Mouse (Mus musculus): Measurements from ENCODE around the gene Lemd1.
"Not testable (repeated sequence)": the region's sequence is repeated elsewhere in the genome, so short reads cannot be mapped to it uniquely, and the experiment has no call there.

The Lemd1 gene

DNA sequence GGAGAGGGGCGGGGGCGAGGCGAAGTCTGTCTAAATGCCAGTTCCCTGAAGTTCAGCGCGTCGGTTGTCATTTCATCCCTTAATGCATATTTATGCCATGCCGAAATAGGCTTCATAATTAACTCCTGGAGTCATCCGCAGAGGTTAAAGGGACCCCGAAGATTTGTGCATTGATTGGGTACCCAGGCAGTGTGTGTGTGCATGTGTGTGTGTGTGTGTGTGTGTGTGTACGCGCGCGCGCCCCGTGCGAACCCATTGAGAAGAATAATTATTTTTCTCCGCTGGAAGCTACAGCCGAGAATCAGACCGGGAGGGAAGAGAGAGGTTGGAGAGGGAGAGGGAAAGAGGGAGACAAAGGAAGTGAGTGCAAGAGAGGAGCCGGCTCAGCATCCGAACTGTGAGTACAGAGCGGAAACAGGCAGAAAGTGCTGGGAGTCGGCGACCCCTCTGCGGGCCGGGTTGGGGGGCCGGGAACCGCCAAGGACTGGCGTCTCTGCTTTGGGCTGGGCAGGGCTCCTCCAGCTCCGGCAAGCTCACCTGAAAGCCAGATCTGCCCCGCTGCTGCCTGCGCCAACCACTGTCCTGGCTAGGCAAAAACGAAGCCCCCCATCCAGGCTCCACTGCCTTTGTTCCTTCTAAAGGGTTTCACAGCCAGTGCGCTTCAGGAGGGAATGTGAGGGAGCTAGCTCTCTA is at the start of gene Lemd1, which contains the start of gene AC124108.1:
TSS of gene Lemd1 (plus strand) at position 339 of the 693 bp plus-strand sequence.
TSS of gene AC124108.1 (plus strand) at position 365 of the 693 bp plus-strand sequence.
- DNase-seq = no peak

DNA sequence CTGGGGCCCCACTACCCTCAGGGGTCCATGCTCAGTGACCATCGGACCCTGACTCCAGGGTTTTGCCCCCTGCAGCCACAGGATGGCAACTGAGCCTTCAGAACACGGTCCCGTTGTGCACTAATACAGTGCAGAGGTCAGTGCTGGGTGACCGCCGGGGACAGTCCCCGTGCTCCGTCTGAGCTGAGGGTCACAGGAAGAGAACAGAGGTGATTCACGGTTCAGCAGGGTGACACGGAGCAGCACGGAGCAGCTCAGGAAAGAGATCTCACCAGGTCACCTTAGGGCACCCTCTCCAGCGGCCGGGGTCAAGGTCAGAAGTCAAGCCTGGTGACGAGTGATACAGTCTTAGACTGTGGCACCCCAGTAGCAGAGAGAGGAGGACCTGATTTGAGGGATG is 49.5 kb upstream of the Lemd1 start:
- DNase-seq = no peak

DNA sequence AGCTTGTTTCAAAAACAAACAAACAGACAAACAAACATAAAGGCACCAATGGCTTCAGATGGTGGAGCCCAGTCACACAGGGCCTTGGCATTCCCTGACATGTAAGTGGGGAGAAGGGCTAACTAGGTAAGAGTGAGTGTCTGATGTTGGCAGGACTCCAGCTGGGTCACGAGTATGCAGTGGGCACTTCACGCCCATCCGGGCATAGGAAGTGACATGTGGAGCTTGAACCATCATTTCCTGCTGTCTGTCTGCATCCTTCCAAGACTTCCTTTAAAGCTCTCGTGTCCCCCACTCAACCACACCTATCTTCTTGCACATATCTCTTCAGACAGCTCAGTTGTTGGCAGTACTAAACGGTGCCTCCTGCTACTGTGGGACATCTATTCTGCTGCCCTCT is 48.2 kb upstream of the Lemd1 start:
- DNase-seq = no peak

DNA sequence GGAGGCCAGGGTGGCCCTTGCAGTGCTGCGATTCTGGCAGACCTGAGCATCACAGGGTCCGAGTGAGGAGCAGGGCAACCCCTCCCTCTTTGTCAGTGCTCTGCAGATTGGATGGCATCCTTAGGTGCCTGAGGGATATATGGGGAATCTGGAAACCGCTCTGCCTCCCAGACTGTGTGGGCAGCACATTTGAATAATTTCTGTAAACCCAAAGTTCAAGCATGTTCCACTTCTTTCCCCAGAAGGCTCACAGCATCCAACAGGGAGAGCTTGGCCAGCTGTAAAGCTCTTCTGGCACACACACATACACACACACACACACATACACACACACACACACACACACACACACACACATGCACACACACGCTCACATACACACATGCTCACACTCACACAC is 47.5 kb upstream of the Lemd1 start:
- DNase-seq = no peak

DNA sequence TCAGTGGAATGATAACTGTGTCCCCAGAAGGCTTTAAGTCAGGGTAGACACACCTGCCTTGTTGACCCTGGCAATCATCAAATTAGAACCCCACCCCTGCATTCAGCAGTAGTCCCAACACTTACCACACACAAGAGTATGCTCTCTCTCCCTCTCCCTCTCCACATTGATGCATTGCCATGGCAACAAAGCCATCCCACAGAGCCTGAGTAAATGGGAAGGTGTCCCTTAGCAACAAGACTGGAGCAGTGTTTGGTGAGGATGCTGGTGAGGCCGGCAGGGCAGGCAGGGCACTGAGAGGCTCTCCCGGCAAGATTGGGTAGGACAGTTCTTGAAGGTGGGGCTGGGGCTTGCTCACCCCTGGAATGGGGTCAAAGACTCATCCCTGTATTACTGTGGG is 47.0 kb upstream of the Lemd1 start:
- no peak for DNase-seq

DNA sequence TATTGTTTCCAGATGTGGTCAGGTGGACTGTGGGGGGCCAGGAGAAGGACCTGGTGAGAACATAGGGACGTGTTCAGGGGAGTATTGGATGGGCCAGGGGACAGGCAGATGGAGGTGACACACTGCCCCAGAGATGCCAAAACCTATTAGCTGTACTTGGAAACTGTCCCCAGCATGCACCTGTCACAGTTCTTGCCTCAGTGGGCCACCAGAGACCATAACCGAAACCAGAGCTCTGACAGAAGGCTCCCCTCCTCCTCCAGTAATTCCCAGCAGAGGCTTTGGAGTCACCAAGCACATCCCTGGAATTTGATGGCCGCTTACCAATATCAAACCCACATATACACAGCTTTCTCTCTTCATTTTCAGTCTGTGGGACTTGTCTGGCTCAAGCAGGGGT is 46.4 kb upstream of the Lemd1 start:
- DNase-seq = no peak

DNA sequence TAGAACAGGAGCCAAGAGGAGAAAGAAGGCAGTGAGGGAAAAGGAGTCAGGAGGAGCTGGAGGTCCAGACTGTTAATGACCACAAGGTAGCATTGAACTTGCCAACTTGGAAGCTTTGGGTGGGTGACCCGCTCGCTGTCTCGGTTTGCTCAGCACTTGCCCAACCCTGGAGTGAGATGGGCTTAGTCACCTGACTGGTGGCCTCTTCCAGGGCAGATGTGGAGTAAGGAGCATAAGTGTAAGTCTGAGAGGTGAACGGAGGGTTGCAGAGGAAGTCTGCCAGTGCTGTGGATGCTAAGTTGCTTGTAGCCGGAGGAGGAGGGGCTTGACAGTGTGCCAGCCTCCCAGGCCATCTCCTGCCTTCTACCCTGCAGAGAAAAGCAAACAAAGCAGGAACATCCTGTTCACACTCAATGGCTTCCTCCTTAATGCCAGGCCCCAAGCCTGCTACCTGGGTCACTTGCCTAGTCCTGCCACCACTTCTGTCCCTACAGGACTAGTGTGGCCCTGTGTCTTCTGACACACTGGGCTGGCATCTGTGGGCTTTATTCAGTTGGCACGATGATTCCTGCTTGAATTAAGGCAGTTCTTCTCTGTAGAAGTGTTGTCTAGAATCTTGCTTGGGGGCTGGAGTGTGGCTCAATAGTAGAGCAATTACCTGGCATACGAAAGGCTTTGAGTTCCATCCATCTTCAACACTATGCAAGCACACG is 45.1 kb upstream of the Lemd1 start:
- no peak for DNase-seq

DNA sequence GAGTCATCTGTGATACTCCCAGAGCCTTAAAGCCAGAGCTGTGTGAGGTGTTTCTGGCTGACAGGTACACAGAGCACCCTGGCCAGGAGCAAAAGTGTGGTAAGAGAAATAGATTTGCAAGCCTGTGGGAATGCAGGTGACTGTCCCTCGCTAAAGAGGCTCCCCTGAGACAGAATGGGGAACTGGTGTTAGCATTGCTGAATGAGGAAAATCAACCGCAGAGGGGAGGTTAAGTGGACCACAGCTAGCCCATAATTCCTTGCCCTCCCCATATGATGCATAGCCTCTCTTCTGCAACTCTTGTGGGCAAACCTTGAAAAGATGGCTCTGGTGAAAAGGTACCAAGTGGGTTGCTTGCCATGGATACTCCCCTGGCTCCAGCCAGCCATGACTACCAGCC is 41.8 kb upstream of the Lemd1 start:
- DNase-seq = no peak

DNA sequence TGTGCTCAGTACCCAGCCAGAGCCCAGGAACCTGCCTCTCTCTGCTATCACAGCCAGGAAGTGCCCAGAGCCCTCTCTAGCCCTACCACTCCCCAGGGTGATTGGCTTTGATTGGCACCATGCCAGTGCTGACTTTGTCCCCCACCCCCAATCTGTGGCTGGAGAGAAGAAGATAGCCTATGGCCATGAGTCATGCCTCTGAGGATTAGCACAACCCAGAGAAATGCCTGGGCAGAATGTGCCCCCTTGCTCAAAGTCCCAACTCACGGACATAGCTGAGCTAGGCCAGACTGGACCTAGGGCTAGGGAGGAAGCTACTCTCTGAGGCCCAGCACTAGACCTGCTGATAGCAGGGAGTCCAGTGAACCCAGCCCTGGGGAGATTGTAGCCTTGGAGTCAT is 41.1 kb upstream of the Lemd1 start:
- no peak for DNase-seq

DNA sequence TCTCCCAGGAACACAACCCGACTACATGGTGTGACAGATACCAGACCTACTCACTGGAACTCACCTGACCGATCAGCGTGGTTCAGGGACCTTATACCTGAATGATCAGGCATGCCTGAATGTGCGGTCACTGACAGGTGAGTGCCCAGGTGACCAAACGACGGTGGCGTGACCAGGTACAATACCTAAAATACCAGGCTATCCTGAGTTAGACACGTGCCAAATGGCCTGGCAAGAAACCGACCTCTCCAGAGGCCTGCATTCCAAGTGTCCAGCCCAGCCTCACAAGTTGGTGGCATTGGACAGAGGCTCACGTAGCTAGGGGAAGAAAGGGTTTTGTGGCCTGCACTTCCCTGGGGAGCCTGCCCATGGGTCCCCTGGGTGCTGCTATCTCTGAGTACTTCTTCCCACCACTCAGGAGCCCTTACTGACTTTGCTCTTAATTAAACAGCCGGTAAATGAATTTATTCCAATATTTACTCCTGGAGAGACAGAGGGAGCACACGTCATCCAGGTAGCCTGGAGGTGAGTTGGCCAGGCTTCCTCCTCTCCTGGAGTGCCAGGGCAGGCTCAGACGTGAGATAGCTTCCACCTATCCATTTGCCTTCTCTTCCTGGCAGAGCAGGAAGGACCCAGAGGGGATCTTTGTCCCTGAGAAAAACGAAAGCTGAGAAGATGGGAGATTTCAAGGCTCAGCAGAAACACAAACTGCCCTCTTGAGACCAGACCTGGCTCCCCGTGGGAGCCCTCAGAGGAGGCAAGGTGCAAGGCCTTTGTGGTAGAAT is 40.2 kb upstream of the Lemd1 start:
- no peak for DNase-seq

DNA sequence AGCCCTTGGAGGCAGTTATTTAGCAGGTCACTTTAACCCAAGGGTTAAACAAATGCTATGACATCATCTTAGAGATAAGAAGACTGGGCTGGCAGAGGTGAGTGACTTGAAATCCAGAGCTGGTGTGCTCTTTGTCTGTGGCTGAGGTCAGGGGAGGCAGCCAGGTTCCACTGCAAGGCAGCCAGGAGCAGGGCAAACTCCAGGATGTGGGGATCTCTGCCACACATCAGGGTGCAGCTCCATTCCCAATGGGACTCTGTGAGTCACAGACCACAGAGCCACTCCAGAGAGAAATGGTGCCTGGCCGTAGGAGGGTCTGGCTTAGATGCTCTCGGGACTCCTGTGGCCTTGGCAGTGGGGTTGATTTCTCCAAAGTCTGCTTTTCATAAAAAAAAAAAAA is 39.3 kb upstream of the Lemd1 start:
- DNase-seq = no peak

DNA sequence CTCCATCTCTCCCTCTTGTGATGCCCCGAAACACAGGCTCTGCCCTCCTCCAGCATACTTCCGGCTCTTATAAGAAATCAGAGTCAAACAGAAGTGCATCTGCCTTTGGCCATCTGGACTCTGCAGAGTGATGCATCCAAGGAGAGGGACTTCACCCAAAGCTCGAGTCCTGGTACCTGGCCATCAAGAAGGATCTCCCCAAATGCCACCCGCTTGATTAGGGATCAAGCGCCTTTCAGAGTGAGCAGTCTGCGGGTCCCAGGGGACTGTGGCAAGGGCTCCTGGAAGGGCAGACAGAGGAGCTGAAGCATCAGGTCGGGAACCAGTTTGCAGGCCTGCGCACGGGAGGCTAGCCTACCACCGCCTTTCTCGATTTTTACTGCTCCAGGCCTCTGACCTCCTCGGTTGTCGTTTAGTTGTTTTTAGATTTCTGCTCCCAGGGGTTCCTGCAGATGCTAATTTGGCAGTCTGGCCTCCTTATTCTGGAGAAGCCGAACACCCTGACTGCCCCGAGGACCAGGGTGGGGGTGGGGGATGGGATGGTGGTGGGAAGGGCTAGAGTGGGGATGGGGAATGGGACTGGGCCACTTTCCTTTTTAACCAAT is 38.0 kb upstream of the Lemd1 start:
- no peak for DNase-seq

DNA sequence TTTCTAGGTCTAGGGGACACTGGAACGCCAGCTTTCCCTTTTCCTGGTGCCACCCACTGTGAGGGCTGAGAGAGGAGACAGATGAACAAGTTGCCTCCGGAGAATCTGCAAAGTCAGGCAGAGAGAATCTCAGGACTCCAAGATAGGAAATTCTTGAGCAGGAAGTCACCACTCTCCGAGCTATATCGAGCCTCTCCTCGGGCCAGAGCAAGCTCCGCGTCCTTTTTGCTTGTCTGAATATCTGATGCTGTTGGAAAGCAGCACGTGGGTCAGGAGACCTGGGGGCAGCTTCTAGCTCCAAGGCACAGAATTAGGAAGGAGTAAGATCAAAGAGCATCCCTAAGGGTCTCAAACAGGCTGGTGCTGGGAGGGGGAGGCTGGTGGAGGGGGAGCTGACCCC is 37.5 kb upstream of the Lemd1 start:
- no peak for DNase-seq

DNA sequence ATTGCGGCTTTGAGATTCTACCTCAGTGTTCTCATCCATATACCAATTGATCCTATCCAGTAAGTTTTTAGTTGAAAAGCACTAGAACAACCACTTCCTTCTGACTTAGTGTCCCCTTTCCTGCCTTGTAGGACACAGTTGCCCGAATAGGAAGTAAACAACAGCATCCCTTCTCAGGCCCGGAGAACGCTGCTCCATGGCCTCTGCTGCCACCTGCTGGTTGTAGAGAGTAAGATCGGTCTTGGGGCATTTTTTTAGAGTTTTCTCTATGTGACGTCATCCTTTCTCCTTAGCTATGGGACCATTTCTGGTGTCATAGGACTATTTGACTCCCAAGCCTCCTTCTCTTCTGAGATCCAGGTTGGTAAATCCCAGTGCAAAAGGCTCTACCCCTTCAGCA is 35.5 kb upstream of the Lemd1 start:
- DNase-seq = peak; percentile 84

DNA sequence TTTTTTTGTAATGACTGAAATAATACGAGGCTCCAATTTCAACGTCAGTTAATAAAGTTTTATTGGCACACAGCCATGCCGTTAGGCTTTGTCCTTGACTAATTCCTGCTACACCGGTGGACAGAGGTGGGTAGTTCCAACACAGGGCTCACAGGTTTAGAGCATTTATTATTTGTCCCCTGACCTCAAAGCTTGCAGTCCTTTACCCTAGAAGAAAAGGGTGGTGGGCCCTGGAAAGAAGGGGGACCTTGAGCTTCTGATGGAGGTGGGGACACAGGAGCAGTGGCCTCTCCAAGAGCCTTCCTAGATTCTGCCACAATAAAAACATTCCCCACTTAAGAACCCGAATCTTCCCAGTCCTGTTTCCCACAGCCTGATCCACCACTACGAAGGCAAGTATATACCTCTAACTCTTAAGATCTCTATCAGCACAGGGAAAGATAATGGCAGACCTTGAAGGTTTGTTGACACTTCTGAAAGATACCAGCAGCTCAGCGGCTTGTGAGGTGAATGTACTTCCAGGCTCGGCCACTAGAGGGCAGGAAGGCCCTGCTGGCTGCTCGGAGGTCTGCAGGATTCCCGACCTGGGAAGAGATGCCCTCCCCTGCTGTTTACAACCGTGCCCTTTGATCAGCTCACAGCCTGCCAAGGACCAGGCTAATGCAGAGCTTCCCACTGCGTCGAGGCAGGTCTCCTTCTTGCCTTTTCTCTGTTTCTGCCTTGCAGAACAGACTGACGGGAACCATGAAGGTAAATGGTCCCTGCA is 34.0 kb upstream of the Lemd1 start:
- peak; percentile 80 for DNase-seq

DNA sequence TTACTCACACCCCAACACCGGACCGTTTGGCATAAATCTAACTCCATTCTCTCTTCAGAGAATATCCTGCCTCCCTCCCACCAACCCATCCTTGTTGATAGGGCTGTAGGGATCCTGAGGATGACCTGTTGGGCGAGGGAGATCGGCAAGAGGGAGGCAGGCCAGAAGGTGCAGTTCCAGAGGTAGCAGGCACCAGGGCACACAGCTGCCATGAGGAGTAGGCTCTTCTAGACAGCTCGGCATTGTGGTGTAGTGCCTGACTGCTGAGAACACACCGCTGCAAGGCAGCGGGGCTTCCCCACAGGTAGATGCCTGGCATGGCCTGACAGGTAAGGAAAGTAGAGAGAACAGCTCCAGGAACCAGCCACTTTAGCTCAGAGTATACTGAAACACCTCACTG is 33.4 kb upstream of the Lemd1 start:
- no peak for DNase-seq

DNA sequence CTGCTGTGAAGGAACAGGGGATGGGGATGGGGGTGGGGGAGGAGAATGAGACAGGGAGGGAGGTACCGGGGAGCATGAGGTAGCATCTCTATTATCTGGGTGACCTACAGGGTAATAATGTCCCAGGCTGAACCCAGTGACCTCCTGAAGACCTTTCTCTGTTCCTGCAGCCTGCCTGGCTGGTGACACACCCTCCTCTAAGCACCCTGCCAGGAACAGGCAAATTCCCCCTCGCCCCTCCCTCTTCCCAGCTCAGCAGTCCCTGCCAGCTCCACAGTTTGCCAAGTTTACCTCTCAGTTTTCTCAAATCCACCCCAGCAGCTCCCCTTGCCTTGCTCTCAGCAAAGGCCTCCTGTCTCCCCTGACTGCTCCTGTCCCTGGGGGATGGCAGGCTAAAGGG is 32.5 kb upstream of the Lemd1 start:
- DNase-seq = no peak

DNA sequence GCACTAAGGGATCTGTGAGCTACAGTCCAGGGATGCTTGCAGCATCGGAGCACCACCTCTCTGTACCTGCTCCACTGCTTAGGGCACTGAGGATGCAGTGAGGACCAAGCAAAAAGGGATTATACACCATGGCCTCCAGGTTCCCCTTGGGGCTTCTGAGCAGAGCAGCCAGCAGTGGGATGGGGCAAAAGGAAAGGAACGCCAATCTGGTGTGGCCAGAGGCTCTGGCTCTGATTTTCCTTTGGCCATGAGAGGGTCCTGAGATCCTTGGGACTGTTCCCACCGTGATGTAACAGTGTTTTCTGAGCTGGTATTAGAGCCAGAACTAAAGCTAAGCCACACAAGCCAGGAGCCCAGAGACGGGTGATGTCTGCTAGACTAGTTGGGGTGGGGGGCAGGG is 31.6 kb upstream of the Lemd1 start:
- DNase-seq = no peak

DNA sequence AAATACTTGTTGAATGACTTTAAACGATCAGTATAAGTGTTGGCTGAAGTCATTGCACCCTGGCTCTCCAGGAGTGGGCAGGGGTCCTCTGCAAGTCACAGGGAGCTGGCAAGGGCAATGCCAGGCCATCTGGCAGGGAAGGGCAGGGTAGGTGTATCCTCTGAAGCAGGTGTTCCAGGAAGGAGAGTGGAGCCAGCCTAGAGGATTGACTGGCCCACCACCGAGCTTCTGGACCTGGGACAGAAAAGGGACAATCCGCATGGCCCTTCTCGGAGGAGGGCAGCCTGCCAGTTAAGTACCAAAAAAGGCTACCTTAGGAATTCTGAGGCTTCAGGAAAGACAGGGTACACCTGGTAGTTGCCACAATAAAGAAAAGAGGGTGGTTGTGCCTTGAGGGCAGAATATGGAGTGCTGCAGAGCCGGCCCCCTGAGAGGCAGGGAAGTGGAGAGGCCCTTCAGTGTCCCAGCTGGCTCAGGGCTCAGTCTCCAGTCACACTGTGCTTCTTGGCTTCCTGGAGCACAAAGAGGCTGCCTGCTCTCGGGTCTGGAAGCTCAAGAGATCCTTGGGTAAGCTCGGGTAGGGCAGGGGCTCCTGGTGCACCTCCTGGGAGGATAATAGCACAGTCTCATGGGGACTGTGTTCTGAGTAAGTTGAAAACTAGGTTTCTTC is 29.9 kb upstream of the Lemd1 start:
- no peak for DNase-seq

DNA sequence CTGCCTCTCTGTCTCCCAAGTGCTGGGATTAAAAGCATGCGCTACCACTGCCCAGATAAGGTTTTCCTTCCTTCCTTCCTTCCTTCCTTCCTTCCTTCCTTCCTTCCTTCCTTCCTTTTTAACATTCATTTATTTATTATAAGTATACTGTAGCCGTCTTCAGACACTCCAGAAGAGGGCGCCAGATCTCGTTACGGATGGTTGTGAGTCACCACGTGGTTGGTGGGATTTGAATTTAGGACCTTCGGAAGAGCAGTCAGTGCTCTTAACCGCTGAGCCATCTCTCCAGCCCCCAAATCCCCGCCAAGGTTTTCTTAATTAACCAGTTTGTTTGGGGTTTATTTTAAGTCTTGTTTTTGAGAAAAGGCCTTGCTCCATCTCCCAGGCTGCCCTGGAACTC is 28.6 kb upstream of the Lemd1 start:
- not testable (repeated sequence) for DNase-seq

DNA sequence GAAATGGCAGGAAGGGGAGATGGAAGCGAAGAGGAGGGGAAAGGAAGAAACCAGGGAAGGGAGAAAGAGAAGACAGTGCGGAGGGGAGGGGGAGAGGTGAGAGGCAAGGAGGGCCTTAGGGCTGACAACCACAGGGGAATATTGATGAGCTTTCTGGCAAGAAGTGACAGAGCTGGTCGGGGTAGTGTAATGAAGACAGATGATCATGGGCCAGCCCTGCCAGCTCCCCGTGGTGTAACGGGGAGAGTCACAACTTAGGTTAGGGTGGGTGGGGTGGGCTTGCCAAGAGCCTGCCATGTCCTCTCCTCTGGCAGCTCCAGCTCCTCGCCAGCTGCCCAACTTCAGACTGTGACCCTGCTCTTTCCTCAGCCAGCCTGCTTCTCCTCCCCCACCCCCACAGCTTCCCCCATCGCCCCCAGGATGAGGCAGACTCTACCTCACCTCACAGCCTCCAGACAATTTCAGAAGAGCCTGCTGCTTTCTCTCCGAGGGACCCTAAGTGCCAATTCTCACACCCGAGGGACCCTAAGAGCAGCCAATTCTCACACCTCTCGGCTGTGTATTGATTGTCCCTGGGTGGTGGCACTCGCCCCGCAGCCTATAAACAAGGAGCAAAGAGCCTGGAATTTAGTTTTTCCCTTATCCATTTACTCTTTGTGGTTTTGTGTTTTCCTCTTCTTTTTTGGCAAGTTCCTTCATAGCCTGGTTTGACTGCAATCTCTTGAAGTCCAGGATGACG is 26.3 kb upstream of the Lemd1 start:
- no peak for DNase-seq
